Mouse (Mus musculus) brain, embryonic 14.5 days (tissue): ENCODE measurements around the gene Mbd5.

Source experiments
- CTCF ChIP-seq: fragments of 200-500 bp; IDR thresholded peaks from 2 replicates; pipeline ENCODE4 v1.5.1; 2012; ENCODE audit warnings: inconsistent platforms, mild to moderate bottlenecking, moderate library complexity, borderline replicate concordance; ENCODE audit not compliant: insufficient read depth, insufficient read length; ENCODE audit errors: extremely low read depth
- POLR2A ChIP-seq: fragments of 200-500 bp; IDR thresholded peaks from 2 replicates; pipeline ENCODE4 v1.6.1; 2012; ENCODE audit warnings: mild to moderate bottlenecking, inconsistent platforms, borderline replicate concordance; ENCODE audit not compliant: poor library complexity, insufficient read depth, insufficient read length, severe bottlenecking; ENCODE audit errors: extremely low read depth

DNA sequence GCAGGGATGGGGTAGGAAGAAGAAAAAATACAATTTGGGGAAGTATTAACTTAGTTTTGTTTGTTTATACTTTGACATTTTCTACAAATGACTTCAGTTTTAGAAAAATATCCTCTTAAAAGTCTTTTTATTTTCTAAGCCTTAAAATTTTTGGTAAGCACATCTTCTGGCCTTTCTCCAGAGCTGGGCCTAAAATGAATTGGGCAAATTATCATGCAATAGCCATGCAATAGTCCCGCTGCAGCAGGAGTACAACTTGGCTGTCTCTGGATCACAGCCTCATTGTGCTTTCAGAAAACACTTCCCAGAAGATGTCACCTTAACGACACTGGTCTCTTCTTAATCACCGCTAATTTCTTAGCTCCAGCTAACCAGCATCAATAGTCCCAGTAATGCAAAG lies 91.2 kb downstream of the Mbd5 start:
- no peak for TF ChIP-seq CTCF
- no peak for TF ChIP-seq POLR2A
